ENCODE assay signal across 10 mouse cellular contexts in the genomic region with DNA sequence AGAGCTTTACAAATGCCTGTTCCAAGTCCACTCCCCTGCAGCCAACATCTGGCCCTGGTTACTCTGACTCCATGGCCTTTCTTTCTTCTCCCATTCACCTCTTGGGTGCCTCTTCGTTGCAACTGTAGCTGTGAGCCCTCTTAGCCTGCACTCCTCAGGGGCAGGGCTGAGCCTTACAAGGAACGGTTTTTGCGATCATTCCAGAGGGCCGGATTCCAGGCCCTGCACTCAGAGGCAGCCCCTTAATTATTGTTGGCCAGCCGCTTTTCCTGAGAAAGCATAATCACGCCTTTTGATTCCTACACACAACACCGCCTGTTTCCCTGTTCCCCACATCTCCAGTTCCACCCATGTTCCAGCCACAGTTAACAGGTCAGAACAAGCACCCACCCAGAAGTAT. TPM values are rescaled to one million over a fixed set of nuclear protein-coding genes. Genes with fewer than 3 reads are reported as not detected.
DNase-seq lines count a peak whose midpoint lies in the region; ATAC-seq and TF ChIP-seq lines count a peak whose summit lies in the region.
"Had no signal": no experiment of that assay in that cellular context is flagged by ENCODE, and none has a peak within 500 bp of the region (broad histone marks: within the 10 kb centered on the region; RNA-seq: fewer than 3 reads in every experiment).

No protein-coding gene starts in this region.

- 0 out of 2 replicates have a peak, but pooled peaks have one; percentile 14 for ATAC-seq in lung, embryonic 14.5 days (ENCODE audit: insufficient read depth)
- no peak for ATAC-seq in intestine, embryonic 15.5 days

- peaks cover 4% of the 10 kb centered on the region; the same call in 1 of the 2 replicates for H3K36me3 ChIP-seq in lung, embryonic 14.5 days (ENCODE audit: insufficient read depth)
- H3K36me3 ChIP-seq in intestine, embryonic 15.5 days: no peaks in the 10 kb centered on the region
- H3K36me3 ChIP-seq in thymus, adult 2 months (ENCODE audit: control insufficient read depth, insufficient read depth, low read length): no peaks in the 10 kb centered on the region

- no peak overlapping the region for H3K9ac ChIP-seq in lung, embryonic 14.5 days
- H3K9ac ChIP-seq in intestine, embryonic 15.5 days: no peak overlapping the region

- no peak overlapping the region for H3K4me3 ChIP-seq in lung, embryonic 14.5 days (ENCODE audit: low read depth, low read length)
- no peak overlapping the region for H3K4me3 ChIP-seq in intestine, embryonic 15.5 days (replicated peaks)
- H3K4me3 ChIP-seq in thymus, adult 2 months (ENCODE audit: control insufficient read depth, insufficient read depth, low read length): no peak overlapping the region

- whole genome bisulfite sequencing in lung, embryonic 14.5 days: 33% methylated on average over 7 of the region's 7 CpGs
- WGBS in intestine, embryonic 15.5 days: 42% methylated on average over 7 of the region's 7 CpGs
- WGBS in thymus, adult 2 months: 93% methylated on average over 7 of the region's 7 CpGs

- no peaks in the 10 kb centered on the region for H3K9me3 ChIP-seq in lung, embryonic 14.5 days (ENCODE audit: low read depth, low read length)
- H3K9me3 ChIP-seq in intestine, embryonic 15.5 days: no peaks in the 10 kb centered on the region

- H3K4me2 ChIP-seq in lung, embryonic 14.5 days: peak overlapping the region; percentile 35; the same call in 1 of the 2 replicates
- H3K4me2 ChIP-seq in intestine, embryonic 15.5 days (replicated peaks): no peak overlapping the region

- intact Hi-C loops in left cerebral cortex, postnatal 4 days (cut with DNase I): no loop called here

- TF ChIP-seq POLR2A in thymus, adult 2 months (IDR thresholded peaks at IDR 0.05; ENCODE audit: control insufficient read depth, extremely low read depth, insufficient read depth, low read length, poor library complexity): no peak

- TF ChIP-seq CTCF in lung, embryonic 14.5 days (IDR thresholded peaks at IDR 0.05; ENCODE audit: low read depth): no peak
- no peak for TF ChIP-seq CTCF in thymus, adult 2 months (IDR thresholded peaks at IDR 0.05; ENCODE audit: borderline replicate concordance, control insufficient read depth, extremely low read depth, insufficient read depth, low read length, poor library complexity)

- peak overlapping the region; percentile 87 for H3K27ac ChIP-seq in lung, embryonic 14.5 days (ENCODE audit: low read depth)
- H3K27ac ChIP-seq in intestine, embryonic 15.5 days: peak overlapping the region; percentile 45; the same call in 1 of the 2 replicates
- no peak overlapping the region for H3K27ac ChIP-seq in thymus, adult 2 months (ENCODE audit: control insufficient read depth, insufficient read depth, low read length)

- DNase-seq in lung, embryonic 14.5 days: peak; percentile 65
- no peak for DNase-seq in lung, postnatal 25 days (ENCODE audit: low spot score)
- peak; percentile 97 for DNase-seq in heart, adult 11 months
- DNase-seq in lung, postnatal 4 days: peak; percentile 40 to 70
- DNase-seq in left cerebral cortex, postnatal 4 days: no peak
- DNase-seq in layer of hippocampus, postnatal 10 days (ENCODE audit: low spot score in 2 of 2): no peak
- no peak for DNase-seq in thymus, adult 2 months
- DNase-seq: embryo, embryonic 11 days had no signal

- H3K27me3 ChIP-seq in lung, embryonic 14.5 days (ENCODE audit: insufficient read depth, low read length): no peaks in the 10 kb centered on the region
- no peaks in the 10 kb centered on the region for H3K27me3 ChIP-seq in intestine, embryonic 15.5 days (replicated peaks)
- H3K27me3 ChIP-seq in thymus, adult 2 months (ENCODE audit: control insufficient read depth, insufficient read depth, low read length): no peaks in the 10 kb centered on the region
- H3K27me3 ChIP-seq: CH12.LX had no signal

- peaks cover 39% of the 10 kb centered on the region for H3K4me1 ChIP-seq in lung, embryonic 14.5 days (ENCODE audit: insufficient read depth)
- peaks cover 33% of the 10 kb centered on the region for H3K4me1 ChIP-seq in intestine, embryonic 15.5 days (replicated peaks)
- H3K4me1 ChIP-seq in thymus, adult 2 months (replicated peaks; ENCODE audit: control insufficient read depth, insufficient read depth, low read length): no peaks in the 10 kb centered on the region

RNA-seq across cellular contexts. Expression of a gene that starts 17.6 kb away (rescaled TPM):
- polyA plus RNA-seq in lung, embryonic 14.5 days (2014; fragmentation: Nextera tagmentation; extraction: Ambion mirVana): 33.1 and 35.6 TPM in 2 replicates
- polyA plus RNA-seq in intestine, embryonic 15.5 days (2015; fragmentation: Nextera tagmentation; extraction: Ambion mirVana): 15.6 and 15.8 TPM in 2 replicates
- 1 to 10 TPM; 5.7 to 6.3 TPM for total RNA-seq in left cerebral cortex, postnatal 4 days (2021)
- total RNA-seq in layer of hippocampus, postnatal 10 days (2021): 1 to 10 TPM; 6.5 to 7.5 TPM
- 9.9 and 10.8 TPM in 2 replicates for polyA plus RNA-seq in thymus, adult 2 months (2012; rRNA removed)

Comparison
In these comparisons a context has a peak if more than half of its experiments do, and no peak if none do; other contexts are left out.
1. DNase-seq: peak in lung, embryonic 14.5 days (single experiment), heart, adult 11 months (single experiment) and lung, postnatal 4 days (2 of 2); none in lung, postnatal 25 days (single experiment), left cerebral cortex, postnatal 4 days (single experiment), layer of hippocampus, postnatal 10 days (0 of 2) and thymus, adult 2 months (single experiment).